Mouse (Mus musculus) CH12.LX (cell line): ENCODE data around the gene Ppard. TPM values are rescaled to one million over a fixed set of nuclear protein-coding genes. Genes with fewer than 3 reads are reported as not detected.

ENCODE experiments used
- DNase-seq: peaks from one replicate; pipeline ENCODE4 v3.0.0-alpha.2; 2013; ENCODE audit errors: extremely low read depth
- H3K27ac ChIP-seq: 2 replicates; pipeline ENCODE4 v1.5.1; 2012; ENCODE audit warnings: low read depth, mild to moderate bottlenecking, control low read depth, moderate library complexity; ENCODE audit not compliant: insufficient read depth
- H3K27me3 ChIP-seq: replicated peaks from 2 replicates; pipeline ENCODE3; 2012; ENCODE audit warnings: inconsistent platforms
- H3K36me3 ChIP-seq, 2 experiments: replicated peaks in 1 of 2; 2 replicates each; pipeline versions ENCODE3 to v1.6.1; 2012; ENCODE audit warnings: inconsistent platforms in 1 of 2, low read length in 1 of 2, mild to moderate bottlenecking in 1 of 2, mixed read lengths in 1 of 2, moderate library complexity in 1 of 2; ENCODE audit not compliant: control insufficient read depth in 1 of 2, insufficient read depth in 1 of 2
- H3K4me1 ChIP-seq, 2 experiments: 2 replicates each; pipeline ENCODE4 v1.6.1; 2012; ENCODE audit warnings: inconsistent platforms in 1 of 2, moderate library complexity in 1 of 2; ENCODE audit not compliant: insufficient read depth in 2 of 2, control insufficient read depth in 1 of 2
- H3K4me2 ChIP-seq: 2 replicates; pipeline ENCODE4 v1.6.1; 2012; ENCODE audit warnings: low read depth, mild to moderate bottlenecking, control low read depth; ENCODE audit not compliant: poor library complexity, insufficient read depth, severe bottlenecking
- H3K4me3 ChIP-seq, 3 experiments: fragments of 150-350 bp in 1 of 3; sonication (generic) in 1 of 3; replicated peaks in 1 of 3; 2 replicates each; pipeline versions ENCODE3 to v1.5.1; 2011 to 2012; ENCODE audit warnings: low read depth in 2 of 3, low read length in 2 of 3, mild to moderate bottlenecking in 2 of 3, moderate library complexity in 2 of 3, control low read depth in 1 of 3, improper control_type of control experiment in 1 of 3, inconsistent platforms in 1 of 3, mixed read lengths in 1 of 3; ENCODE audit not compliant: poor library complexity in 1 of 3
- H3K79me2 ChIP-seq: replicated peaks from 2 replicates; pipeline ENCODE4 v1.6.1; 2012; ENCODE audit warnings: mild to moderate bottlenecking, moderate library complexity; ENCODE audit not compliant: control insufficient read depth, poor library complexity, insufficient read depth, severe bottlenecking; ENCODE audit errors: extremely low read depth
- H3K9ac ChIP-seq: 2 replicates; pipeline ENCODE4 v1.6.1; 2012; ENCODE audit warnings: low read depth, mild to moderate bottlenecking, control low read depth, moderate library complexity; ENCODE audit not compliant: insufficient read depth
- H3K9me3 ChIP-seq: replicated peaks from 2 replicates; pipeline ENCODE3; 2012; ENCODE audit warnings: low read length, inconsistent platforms, mixed read lengths
- BHLHE40 ChIP-seq: IDR thresholded peaks from 2 replicates; pipeline ENCODE4 v1.6.1; 2011; ENCODE audit warnings: mild to moderate bottlenecking, low read depth, low read length, improper control_type of control experiment
- CHD2 ChIP-seq: IDR thresholded peaks from 2 replicates; pipeline ENCODE4 v1.6.1; 2011; ENCODE audit warnings: low read length, improper control_type of control experiment
- CTCF ChIP-seq, 2 experiments: IDR thresholded peaks in 1 of 2; conservative IDR thresholded peaks in 1 of 2; 2 replicates each; pipeline ENCODE4 v1.5.1; 2011 to 2012; ENCODE audit warnings: low read depth in 2 of 2, low read length in 2 of 2, improper control_type of control experiment in 1 of 2, inconsistent platforms in 1 of 2, mild to moderate bottlenecking in 1 of 2, moderate library complexity in 1 of 2
- E2F4 ChIP-seq: IDR thresholded peaks from 2 replicates; pipeline ENCODE4 v1.6.1; 2011; ENCODE audit warnings: low read depth, low read length, improper control_type of control experiment; ENCODE audit not compliant: insufficient replicate concordance
- ELF1 ChIP-seq: IDR thresholded peaks from 2 replicates; pipeline ENCODE4 v1.6.1; 2014; ENCODE audit warnings: low read depth, mild to moderate bottlenecking, inconsistent platforms, low read length, improper control_type of control experiment
- EP300 ChIP-seq: IDR thresholded peaks from 2 replicates; pipeline ENCODE4 v1.6.1; 2011; ENCODE audit warnings: low read length, improper control_type of control experiment
- ETS1 ChIP-seq: conservative IDR thresholded peaks from 2 replicates; pipeline ENCODE4 v1.6.1; 2012; ENCODE audit warnings: low read depth, mild to moderate bottlenecking, inconsistent platforms, low read length, improper control_type of control experiment, moderate library complexity
- GABPA ChIP-seq: IDR thresholded peaks from 2 replicates; pipeline ENCODE4 v1.6.1; 2012; ENCODE audit warnings: low read depth, low read length, improper control_type of control experiment, inconsistent platforms; ENCODE audit not compliant: insufficient replicate concordance
- HCFC1 ChIP-seq: IDR thresholded peaks from 2 replicates; pipeline ENCODE4 v1.6.1; 2012; ENCODE audit warnings: low read depth, mild to moderate bottlenecking, inconsistent platforms, low read length, improper control_type of control experiment
- MAX ChIP-seq: IDR thresholded peaks from 2 replicates; pipeline ENCODE4 v1.6.1; 2011; ENCODE audit warnings: low read length, improper control_type of control experiment
- MEF2A ChIP-seq: IDR thresholded peaks from 2 replicates; pipeline ENCODE4 v1.6.1; 2014; ENCODE audit warnings: low read depth, mild to moderate bottlenecking, inconsistent platforms, low read length, improper control_type of control experiment, borderline replicate concordance
- MYC ChIP-seq: IDR thresholded peaks from 2 replicates; pipeline ENCODE4 v1.6.1; 2011; ENCODE audit warnings: low read depth, mild to moderate bottlenecking, improper control_type of control experiment, low read length
- NELFE ChIP-seq: IDR thresholded peaks from 2 replicates; pipeline ENCODE4 v1.6.1; 2011; ENCODE audit warnings: low read depth, low read length, improper control_type of control experiment
- POLR2AphosphoS2 ChIP-seq: IDR thresholded peaks from 2 replicates; pipeline ENCODE4 v1.6.1; 2011; ENCODE audit warnings: low read depth, low read length, improper control_type of control experiment
- RAD21 ChIP-seq: IDR thresholded peaks from 2 replicates; pipeline ENCODE4 v1.6.1; 2011; ENCODE audit warnings: low read depth, mild to moderate bottlenecking, low read length, improper control_type of control experiment, moderate library complexity
- RCOR1 ChIP-seq: conservative IDR thresholded peaks from 2 replicates; pipeline ENCODE4 v1.6.1; 2012; ENCODE audit warnings: low read depth, mild to moderate bottlenecking, inconsistent platforms, low read length, improper control_type of control experiment
- SIN3A ChIP-seq: IDR thresholded peaks from 2 replicates; pipeline ENCODE4 v1.6.1; 2012; ENCODE audit warnings: low read length, improper control_type of control experiment, inconsistent platforms
- SMC3 ChIP-seq: IDR thresholded peaks from 2 replicates; pipeline ENCODE4 v1.6.1; 2011; ENCODE audit warnings: low read depth, low read length, improper control_type of control experiment
- TBP ChIP-seq: conservative IDR thresholded peaks from 2 replicates; pipeline ENCODE4 v1.6.1; 2011; ENCODE audit warnings: low read depth, low read length, improper control_type of control experiment
- USF1 ChIP-seq: IDR thresholded peaks from 2 replicates; pipeline ENCODE4 v1.6.1; 2014; ENCODE audit warnings: low read depth, mild to moderate bottlenecking, inconsistent platforms, low read length, improper control_type of control experiment
- USF2 ChIP-seq: conservative IDR thresholded peaks from 2 replicates; pipeline ENCODE4 v1.6.1; 2011; ENCODE audit warnings: low read depth, low read length, improper control_type of control experiment
- ZMIZ1 ChIP-seq: IDR thresholded peaks from 2 replicates; pipeline ENCODE4 v1.6.1; 2012; ENCODE audit warnings: low read depth, mild to moderate bottlenecking, inconsistent platforms, low read length, improper control_type of control experiment
- ZNF384 ChIP-seq: IDR thresholded peaks from 2 replicates; pipeline ENCODE4 v1.6.1; 2012; ENCODE audit warnings: low read depth, low read length, improper control_type of control experiment, inconsistent platforms
- dilution Hi-C: fragments of 300-500 bp; cut with MboI; formaldehyde crosslinking; loops from 2 replicates; pipeline ENCODE4 v1.14.3; 2020; ENCODE audit warnings: low sequenced_read_pairs; ENCODE audit not compliant: extremely low pct_unique_long_range_greater_than_20kb, extremely low pct_ligation_motif_present
- in situ Hi-C: fragments of 300-500 bp; cut with MboI; formaldehyde crosslinking; loops from 3 replicates; pipeline ENCODE4 v1.14.3; 2019; ENCODE audit warnings: low sequenced_read_pairs, low pct_ligation_motif_present, low pct_unique_long_range_greater_than_20kb, mixed read lengths
- polyA plus RNA-seq: library from polyadenylated mRNA; unstranded; fragments of >175 nt; gene quantifications from 2 replicates; pipeline ENCODE4 v1.2.1, GENCODE M21; 2012; ENCODE audit warnings: low read depth; ENCODE audit not compliant: insufficient read length
- total RNA-seq, 2 experiments: library from RNA; depleted of rRNA; stranded (reverse); fragments of 300-350 nt in 1 of 2; fragments of >200 nt in 1 of 2; gene quantifications; 2 replicates each; pipeline ENCODE4 v1.2.3; 2012 to 2014

The Ppard gene
- total and polyA plus RNA-seq, 3 experiments = 2.9 to 15.5 (median 7.3) TPM

DNA sequence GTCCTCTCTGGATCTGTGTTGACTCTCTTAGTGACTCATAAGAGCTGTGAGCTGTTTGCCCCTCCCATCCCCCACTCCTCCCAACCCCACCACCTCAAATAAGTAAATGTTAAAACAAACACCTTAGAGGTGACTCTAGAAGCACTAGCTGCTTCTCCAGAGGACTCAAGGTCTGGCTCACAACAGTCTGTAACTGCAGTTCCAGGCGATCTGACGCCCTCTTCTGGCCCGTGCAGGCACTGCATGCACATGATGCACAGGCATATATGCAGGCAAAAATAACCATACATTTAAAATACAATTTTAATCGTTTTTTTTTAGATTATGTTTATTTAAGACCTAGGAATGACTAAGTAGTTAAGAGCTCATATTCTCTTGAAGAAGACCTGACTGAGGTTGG lies 19.3 kb upstream of the Ppard start:
- peaks cover 20 to 58% of the 10 kb centered on the region in 2 experiments for H3K36me3 ChIP-seq

GRCm38 (mm10) chr17:28216791-28217190 lies 15.7 kb upstream of the Ppard start:
- Histone ChIP-seq H3K9ac (no peak overlapping the region), H3K27ac (no peak overlapping the region), H3K27me3 (no peaks in the 10 kb centered on the region), H3K79me2 (no peaks in the 10 kb centered on the region; the same call in 1 of the 2 replicates), H3K9me3 (no peaks in the 10 kb centered on the region), H3K4me3 (no peak overlapping the region), H3K36me3 (peaks cover 39 to 74% of the 10 kb centered on the region in 2 experiments), H3K4me1 (peaks cover 28 to 52% of the 10 kb centered on the region in 2 experiments), H3K4me2 (no peak overlapping the region)
- dilution Hi-C loops = no loop called here
- no peak for TF ChIP-seq ZMIZ1
- no peak for TF ChIP-seq RAD21
- no peak for TF ChIP-seq SIN3A
- no peak for TF ChIP-seq ELF1
- no peak for TF ChIP-seq CTCF (conservative IDR thresholded peaks at IDR 0.05 in 1 of 2, IDR thresholded peaks at IDR 0.05 in 1 of 2; ENCODE audit: low read depth in 2 of 2, low read length in 2 of 2)
- no peak for TF ChIP-seq MAX
- TF ChIP-seq ZNF384 = no peak
- no peak for TF ChIP-seq TBP
- no peak for TF ChIP-seq POLR2AphosphoS2
- no peak for TF ChIP-seq E2F4
- no peak for TF ChIP-seq GABPA
- TF ChIP-seq USF2 = no peak
- TF ChIP-seq ETS1 = no peak
- in situ Hi-C loops = loop anchor here (25.0 kb wide), 1 partner anchor 296 kb away; the partner anchor contains the start of gene Fkbp5
- no peak for DNase-seq

More for the DNA sequence above, 19.3 kb upstream of the Ppard start:
- Histone ChIP-seq H3K79me2 (peaks cover 32% of the 10 kb centered on the region), H3K9me3 (no peaks in the 10 kb centered on the region), H3K9ac (no peak overlapping the region), H3K27ac (no peak overlapping the region), H3K4me3 (no peak overlapping the region), H3K27me3 (no peaks in the 10 kb centered on the region), H3K4me1 (peaks cover 27 to 52% of the 10 kb centered on the region in 2 experiments), H3K4me2 (no peak overlapping the region)
- dilution Hi-C loops (no loop called here), in situ Hi-C loops (loop anchor here (25.0 kb wide), 1 partner anchor 299 kb away; the partner anchor contains the start of gene Fkbp5)
- DNase-seq = no peak
- TF ChIP-seq TBP = no peak
- peak; percentile 19 for TF ChIP-seq RAD21
- TF ChIP-seq MEF2A = no peak
- TF ChIP-seq HCFC1 = no peak
- TF ChIP-seq SMC3 = peak; percentile 40
- peak; percentile 51 to 59 for TF ChIP-seq CTCF (conservative IDR thresholded peaks at IDR 0.05 in 1 of 2, IDR thresholded peaks at IDR 0.05 in 1 of 2; ENCODE audit: low read depth in 2 of 2, low read length in 2 of 2)
- TF ChIP-seq CHD2 = 0 out of 2 replicates have a peak, but pooled peaks have one; percentile 33
- TF ChIP-seq SIN3A = no peak
- TF ChIP-seq USF1 = no peak
- TF ChIP-seq BHLHE40 = no peak
- peak; percentile 22; the same call in 1 of the 2 replicates for TF ChIP-seq NELFE
- TF ChIP-seq MYC = no peak
- no peak for TF ChIP-seq EP300
- TF ChIP-seq RCOR1 = no peak
